Mouse (Mus musculus) kidney, adult 2 months (tissue): Measurements from ENCODE around the gene Lrrc4.

ENCODE experiments used
- CTCF ChIP-seq: fragments of 200-500 bp; conservative IDR thresholded peaks from 2 replicates; pipeline ENCODE4 v1.5.1; 2011; ENCODE audit warnings: low read depth, mild to moderate bottlenecking, control low read depth, low read length, moderate library complexity, mixed read lengths; ENCODE audit not compliant: insufficient read depth, insufficient read length
- POLR2A ChIP-seq: fragments of 200-500 bp; IDR thresholded peaks from one replicate; pipeline ENCODE4 v1.6.1; 2011; ENCODE audit warnings: low read depth, low read length, control low read depth

DNA sequence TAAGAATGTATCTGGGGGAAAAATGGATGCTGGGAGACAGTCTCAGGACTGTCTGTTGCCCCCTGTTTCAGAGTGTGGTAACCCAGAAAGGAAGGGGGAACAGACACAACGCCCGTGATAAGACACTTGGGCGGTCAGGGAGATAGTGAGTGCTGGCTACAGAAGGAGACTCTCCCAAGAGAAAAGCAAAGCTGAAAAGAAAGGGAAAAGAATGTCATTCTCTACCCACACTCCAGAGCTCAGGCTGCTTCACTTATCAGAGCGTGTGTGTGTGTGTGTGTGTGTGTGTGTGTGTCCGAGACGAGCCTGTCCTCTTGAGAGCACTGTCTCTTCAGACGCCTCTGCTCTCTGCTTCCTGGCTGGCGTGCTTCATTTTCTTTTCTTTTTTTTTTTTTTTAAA lies 45.8 kb downstream of the Lrrc4 start:
- TF ChIP-seq CTCF (no peak), POLR2A (no peak)
